Mouse (Mus musculus): Measurements from ENCODE around the gene Jph4. TPM values are rescaled to one million over a fixed set of nuclear protein-coding genes. Genes with fewer than 3 reads are reported as not detected.

Gene Jph4
- total and polyA plus RNA-seq, 3 experiments: not detected

DNA sequence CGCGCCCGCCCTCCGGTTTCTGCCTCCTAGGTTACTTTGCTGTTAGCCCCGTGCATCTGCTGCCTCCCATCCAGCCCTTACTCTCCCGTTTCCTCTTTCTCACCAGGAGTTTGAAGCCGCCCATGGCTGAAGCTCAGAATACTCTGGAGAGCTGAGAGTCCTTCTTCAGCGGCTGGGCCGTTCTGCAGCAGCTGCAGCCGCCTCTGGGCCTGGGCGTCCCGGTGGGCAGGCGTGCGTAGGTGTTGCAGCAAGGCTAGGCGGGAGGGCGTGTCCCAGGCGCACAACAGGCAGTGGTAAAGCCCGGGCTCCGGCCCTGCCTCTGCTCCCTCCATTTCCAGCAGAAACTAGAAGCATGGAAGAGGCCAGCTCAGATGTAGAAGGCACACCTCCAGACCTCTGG lies 45.0 kb downstream of the Jph4 start:
- Histone ChIP-seq H3K4me2 (ENCODE audit: insufficient read depth, low read depth, poor library complexity, severe bottlenecking) (no peak overlapping the region), H3K9me3 (replicated peaks; ENCODE audit: low read length) (no peaks in the 10 kb centered on the region), H3K4me1 (ENCODE audit: control insufficient read depth in 1 of 2, insufficient read depth in 2 of 2) (peaks cover 0 to 3% of the 10 kb centered on the region in 2 experiments; a peak in 2 of 4 replicates), H3K36me3 (replicated peaks in 1 of 2; ENCODE audit: control insufficient read depth in 1 of 2, insufficient read depth in 1 of 2, low read length in 1 of 2) (no peaks in the 10 kb centered on the region), H3K9ac (ENCODE audit: insufficient read depth, low read depth) (no peak overlapping the region), H3K27me3 (replicated peaks) (peaks cover 8% of the 10 kb centered on the region), H3K4me3 (replicated peaks in 1 of 3; ENCODE audit: low read depth in 2 of 3, low read length in 2 of 3, poor library complexity in 1 of 3) (no peak overlapping the region), H3K27ac (ENCODE audit: insufficient read depth, low read depth) (no peak overlapping the region), H3K79me2 (replicated peaks; ENCODE audit: control insufficient read depth, extremely low read depth, insufficient read depth, poor library complexity, severe bottlenecking) (no peaks in the 10 kb centered on the region)
- TF ChIP-seq SMC3 (IDR thresholded peaks at IDR 0.05; ENCODE audit: low read depth, low read length) (no peak), ELF1 (IDR thresholded peaks at IDR 0.05; ENCODE audit: low read depth, low read length) (no peak), RCOR1 (conservative IDR thresholded peaks at IDR 0.05; ENCODE audit: low read depth, low read length) (no peak), BHLHE40 (IDR thresholded peaks at IDR 0.05; ENCODE audit: low read depth, low read length) (no peak), USF2 (conservative IDR thresholded peaks at IDR 0.05; ENCODE audit: low read depth, low read length) (no peak), EP300 (IDR thresholded peaks at IDR 0.05; ENCODE audit: low read length) (no peak), PAX5 (IDR thresholded peaks at IDR 0.05; ENCODE audit: low read length) (no peak), ZMIZ1 (IDR thresholded peaks at IDR 0.05; ENCODE audit: low read depth, low read length) (no peak), MYC (IDR thresholded peaks at IDR 0.05; ENCODE audit: low read depth, low read length) (no peak)
- DNase-seq (ENCODE audit: extremely low read depth): no peak
- dilution Hi-C loops (cut with MboI; ENCODE audit: extremely low pct_ligation_motif_present, extremely low pct_unique_long_range_greater_than_20kb, low sequenced_read_pairs) (no loop called here), in situ Hi-C loops (cut with MboI; ENCODE audit: low pct_ligation_motif_present, low pct_unique_long_range_greater_than_20kb, low sequenced_read_pairs) (no loop called here)

DNA sequence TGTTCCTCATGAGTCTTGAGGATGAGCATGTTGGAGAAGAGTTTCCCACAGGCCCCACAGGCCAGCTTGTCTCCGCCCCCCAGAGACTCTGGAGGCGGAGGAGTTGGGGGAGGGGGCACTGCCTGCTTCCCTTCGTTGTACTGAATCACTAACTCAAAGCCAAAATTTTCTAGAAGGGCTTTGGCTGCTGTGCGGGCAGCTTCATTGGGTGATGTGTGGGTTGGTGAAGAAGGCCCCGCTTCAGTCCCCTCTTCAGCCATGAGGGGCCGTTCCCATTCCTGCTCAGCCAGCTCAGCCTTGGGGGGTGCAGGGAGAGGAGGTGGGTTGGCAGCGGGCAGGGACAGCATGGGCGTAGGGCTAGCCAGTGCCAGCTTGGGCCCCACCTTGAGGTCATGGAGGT lies 50.7 kb downstream of the Jph4 start:
- Histone ChIP-seq H3K79me2 (replicated peaks; ENCODE audit: control insufficient read depth, extremely low read depth, insufficient read depth, poor library complexity, severe bottlenecking) (no peaks in the 10 kb centered on the region), H3K4me2 (ENCODE audit: insufficient read depth, low read depth, poor library complexity, severe bottlenecking) (no peak overlapping the region), H3K27me3 (replicated peaks) (peaks cover 4% of the 10 kb centered on the region), H3K4me1 (ENCODE audit: control insufficient read depth in 1 of 2, insufficient read depth in 2 of 2) (peaks cover 5 to 16% of the 10 kb centered on the region in 2 experiments; a peak in 2 of 4 replicates), H3K9me3 (replicated peaks; ENCODE audit: low read length) (no peaks in the 10 kb centered on the region), H3K27ac (ENCODE audit: insufficient read depth, low read depth) (no peak overlapping the region), H3K36me3 (replicated peaks in 1 of 2; ENCODE audit: control insufficient read depth in 1 of 2, insufficient read depth in 1 of 2, low read length in 1 of 2) (peaks cover 0 to 2% of the 10 kb centered on the region in 2 experiments), H3K4me3 (replicated peaks in 1 of 3; ENCODE audit: low read depth in 2 of 3, low read length in 2 of 3, poor library complexity in 1 of 3) (no peak overlapping the region), H3K9ac (ENCODE audit: insufficient read depth, low read depth) (no peak overlapping the region)
- DNase-seq (ENCODE audit: extremely low read depth): no peak
- in situ Hi-C loops (cut with MboI; ENCODE audit: low pct_ligation_motif_present, low pct_unique_long_range_greater_than_20kb, low sequenced_read_pairs) (no loop called here), dilution Hi-C loops (cut with MboI; ENCODE audit: extremely low pct_ligation_motif_present, extremely low pct_unique_long_range_greater_than_20kb, low sequenced_read_pairs) (no loop called here)
- TF ChIP-seq POLR2A (IDR thresholded peaks at IDR 0.05; ENCODE audit: low read depth, low read length): no peak
- TF ChIP-seq NELFE (IDR thresholded peaks at IDR 0.05; ENCODE audit: low read depth, low read length): no peak
- no peak for TF ChIP-seq JUND (conservative IDR thresholded peaks at IDR 0.05; ENCODE audit: low read depth, low read length)
- no peak for TF ChIP-seq USF2 (conservative IDR thresholded peaks at IDR 0.05; ENCODE audit: low read depth, low read length)

DNA sequence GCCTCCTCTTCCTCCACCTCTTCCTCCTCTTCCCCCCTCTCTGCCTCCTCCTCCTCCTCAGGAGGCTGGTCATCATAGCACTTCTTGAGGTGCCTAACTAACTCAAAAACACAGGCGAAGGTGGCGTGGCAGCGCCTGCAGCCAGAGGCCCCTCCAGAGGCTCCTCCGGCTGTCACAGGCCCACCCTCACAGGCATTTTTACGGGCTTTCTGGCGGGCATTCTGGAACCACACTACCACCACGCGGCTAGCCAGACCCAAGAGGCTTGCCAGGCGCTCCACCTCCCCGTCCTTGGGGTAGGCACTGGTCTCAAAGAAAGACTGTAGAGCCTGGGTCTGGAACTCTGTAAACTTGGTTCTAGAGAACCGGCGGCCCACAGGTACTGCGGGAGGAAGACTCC lies 51.3 kb downstream of the Jph4 start:
- DNase-seq (ENCODE audit: extremely low read depth): no peak
- dilution Hi-C loops (cut with MboI; ENCODE audit: extremely low pct_ligation_motif_present, extremely low pct_unique_long_range_greater_than_20kb, low sequenced_read_pairs): no loop called here
- H3K9ac ChIP-seq (ENCODE audit: insufficient read depth, low read depth): no peak overlapping the region
- peaks cover 4% of the 10 kb centered on the region for H3K27me3 ChIP-seq (replicated peaks)
- no peak overlapping the region for H3K27ac ChIP-seq (ENCODE audit: insufficient read depth, low read depth)
- peaks cover 0 to 2% of the 10 kb centered on the region in 2 experiments for H3K36me3 ChIP-seq (replicated peaks in 1 of 2; ENCODE audit: control insufficient read depth in 1 of 2, insufficient read depth in 1 of 2, low read length in 1 of 2)
- no peak overlapping the region for H3K4me3 ChIP-seq (replicated peaks in 1 of 3; ENCODE audit: low read depth in 2 of 3, low read length in 2 of 3, poor library complexity in 1 of 3)
- H3K9me3 ChIP-seq (replicated peaks; ENCODE audit: low read length): no peaks in the 10 kb centered on the region
- in situ Hi-C loops (cut with MboI; ENCODE audit: low pct_ligation_motif_present, low pct_unique_long_range_greater_than_20kb, low sequenced_read_pairs): no loop called here
- TF ChIP-seq SIN3A (IDR thresholded peaks at IDR 0.05; ENCODE audit: low read length): no peak
- no peak for TF ChIP-seq SMC3 (IDR thresholded peaks at IDR 0.05; ENCODE audit: low read depth, low read length)
- TF ChIP-seq CTCF (conservative IDR thresholded peaks at IDR 0.05 in 1 of 2, IDR thresholded peaks at IDR 0.05 in 1 of 2; ENCODE audit: low read depth in 2 of 2, low read length in 2 of 2): no peak
- TF ChIP-seq UBTF (IDR thresholded peaks at IDR 0.05; ENCODE audit: low read depth, low read length): no peak
- TF ChIP-seq CHD2 (IDR thresholded peaks at IDR 0.05; ENCODE audit: low read length): no peak
- no peak for TF ChIP-seq RCOR1 (conservative IDR thresholded peaks at IDR 0.05; ENCODE audit: low read depth, low read length)
- TF ChIP-seq ZKSCAN1 (IDR thresholded peaks at IDR 0.05; ENCODE audit: borderline replicate concordance, low read depth, low read length): no peak
- H3K79me2 ChIP-seq (replicated peaks; ENCODE audit: control insufficient read depth, extremely low read depth, insufficient read depth, poor library complexity, severe bottlenecking): no peaks in the 10 kb centered on the region
- peaks cover 5 to 16% of the 10 kb centered on the region in 2 experiments; a peak in 2 of 4 replicates for H3K4me1 ChIP-seq (ENCODE audit: control insufficient read depth in 1 of 2, insufficient read depth in 2 of 2)
- no peak overlapping the region for H3K4me2 ChIP-seq (ENCODE audit: insufficient read depth, low read depth, poor library complexity, severe bottlenecking)
